Mouse (Mus musculus): Measurements from ENCODE around the gene Fam133b.

Gene Fam133b

DNA sequence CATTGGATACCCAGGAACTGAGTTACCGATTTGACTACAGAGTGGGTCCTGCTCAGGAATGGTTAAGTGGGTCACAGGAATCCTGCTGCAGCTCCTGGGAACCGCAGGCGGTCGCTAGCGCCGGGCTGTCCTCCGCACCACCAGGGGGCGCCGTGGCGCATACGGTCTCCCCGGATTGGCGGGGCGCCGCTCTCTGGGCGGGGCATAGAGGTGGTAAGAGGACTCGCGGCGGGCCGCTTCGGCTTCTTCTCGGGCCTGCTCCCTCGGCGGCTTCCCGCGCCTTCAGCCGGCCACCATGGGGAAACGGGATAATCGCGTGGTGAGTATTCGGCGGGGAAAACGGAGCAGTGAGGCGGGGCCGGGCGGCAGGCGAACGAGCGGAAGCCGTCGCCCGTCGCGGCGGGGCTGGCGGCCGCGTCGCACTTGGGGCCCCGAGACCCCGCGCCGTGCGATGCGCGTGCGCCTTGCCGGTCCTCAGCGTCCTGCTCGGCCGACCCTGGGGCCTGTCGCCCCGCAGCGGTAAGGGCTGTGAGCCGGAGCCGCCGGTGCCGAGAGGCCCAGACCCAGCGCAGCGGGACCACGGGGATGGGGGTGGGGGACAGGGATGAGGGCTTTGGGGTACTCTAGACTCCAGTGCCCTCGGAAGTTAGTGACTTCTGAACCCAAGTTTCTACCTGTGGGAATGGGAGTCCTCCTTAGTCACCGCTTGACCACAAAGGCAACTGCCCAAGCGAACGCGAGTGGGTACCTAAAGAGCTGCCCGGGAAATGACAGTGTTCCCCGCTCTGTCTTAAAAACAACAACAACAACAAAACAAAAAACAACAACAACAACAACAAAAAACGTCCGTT is at the start of gene Fam133b:
TSS of gene Fam133b (plus strand) at position 205 of the 851 bp plus-strand sequence.
- peak; percentile 96 to 97 for DNase-seq (ENCODE audit: low spot score in 2 of 2)

DNA sequence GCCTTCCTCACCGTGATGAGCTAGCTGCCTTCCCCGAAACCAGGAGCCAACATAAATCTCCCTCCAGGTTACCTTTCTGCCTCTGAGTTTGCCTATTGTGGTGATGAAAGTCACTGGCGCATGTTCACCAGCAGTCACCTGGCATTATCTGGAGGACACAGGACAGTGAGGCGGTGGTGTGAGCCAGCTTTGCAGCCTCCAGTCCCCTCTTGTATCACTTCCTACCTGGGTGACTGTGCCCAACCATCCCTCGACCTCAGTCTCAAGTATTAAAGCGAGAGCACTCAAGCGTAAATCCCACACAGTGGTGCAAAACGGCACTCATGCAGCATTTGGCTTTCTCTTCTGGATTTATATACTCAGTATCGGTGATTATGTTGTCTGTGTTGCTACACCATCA is 49.7 kb upstream of the Fam133b start:
- no peak for DNase-seq (ENCODE audit: low spot score in 2 of 2)

DNA sequence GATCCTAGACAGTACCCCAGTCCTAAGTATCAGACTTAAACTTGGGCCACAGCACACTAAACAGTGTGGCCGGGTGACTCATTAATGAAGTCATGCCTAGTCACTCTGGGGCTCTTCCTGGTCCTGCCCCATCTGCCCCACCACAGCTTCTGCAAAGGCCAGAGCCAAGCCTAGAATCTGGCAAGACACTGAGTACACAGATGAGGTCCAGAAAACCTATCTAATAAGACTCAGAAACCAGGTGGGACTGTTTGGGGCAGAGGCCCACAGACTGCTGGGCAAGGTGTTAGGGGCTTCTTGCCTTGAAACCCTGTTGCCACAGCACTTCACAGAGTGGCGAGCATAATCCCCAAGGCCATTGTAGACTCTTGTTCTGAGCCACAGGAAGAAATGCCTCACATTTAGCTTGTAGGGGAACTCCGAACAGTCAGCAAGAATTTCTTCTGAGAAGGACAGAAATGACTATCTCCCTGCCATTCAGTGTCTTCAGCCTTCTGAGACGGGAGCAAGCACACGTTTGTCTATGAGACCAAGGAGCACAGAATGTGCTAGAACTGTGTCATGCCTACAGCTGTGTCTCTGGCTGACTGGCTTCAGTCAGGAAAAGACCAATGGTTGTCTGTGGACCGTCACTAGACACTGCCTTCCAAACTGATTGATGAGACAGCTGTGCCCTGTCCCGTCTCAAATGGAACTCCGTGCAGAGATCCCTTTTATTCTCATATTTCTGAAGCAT is 49.0 kb upstream of the Fam133b start:
- no peak for DNase-seq (ENCODE audit: low spot score in 2 of 2)

DNA sequence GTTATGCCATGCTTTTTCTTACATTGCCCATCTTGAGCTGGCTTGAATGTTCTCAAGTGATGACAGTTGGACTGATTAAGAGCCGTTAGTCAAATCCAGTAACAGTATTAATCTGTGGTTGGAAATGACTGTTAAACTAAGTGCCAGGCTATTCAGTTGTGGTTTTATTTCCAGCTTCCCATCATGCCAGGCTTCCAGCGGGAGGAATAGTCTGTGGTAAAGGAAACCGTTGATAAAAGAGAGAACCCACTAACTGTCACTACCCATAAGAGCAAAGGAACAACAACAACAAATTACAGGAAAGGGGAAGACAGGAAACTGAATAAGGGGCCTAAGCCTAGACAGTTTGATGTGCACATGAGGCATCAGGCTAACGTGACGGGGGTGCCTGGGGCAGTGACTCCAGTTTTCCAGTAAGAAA is 46.1 kb upstream of the Fam133b start:
- no peak for DNase-seq (ENCODE audit: low spot score in 2 of 2)

DNA sequence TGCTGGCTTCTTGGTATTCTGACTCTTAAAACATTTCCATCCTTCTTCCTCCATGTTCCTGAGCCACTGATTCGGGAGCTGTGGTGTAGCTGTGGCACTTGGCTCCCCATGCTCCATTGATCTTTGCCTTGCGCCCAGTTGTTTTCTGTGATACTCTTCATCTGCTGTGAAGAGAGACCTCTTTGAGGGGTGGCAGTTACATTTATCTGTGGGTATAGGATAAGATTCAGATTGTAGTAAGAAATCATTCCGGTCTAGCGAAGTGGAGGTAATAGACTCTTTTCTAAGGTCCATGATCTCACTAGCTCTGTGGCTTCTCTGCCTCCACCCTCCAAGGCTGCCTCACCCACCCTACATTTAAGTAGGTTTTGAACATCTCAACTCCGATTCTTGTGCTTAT is 43.3 kb upstream of the Fam133b start:
- no peak for DNase-seq (ENCODE audit: low spot score in 2 of 2)

DNA sequence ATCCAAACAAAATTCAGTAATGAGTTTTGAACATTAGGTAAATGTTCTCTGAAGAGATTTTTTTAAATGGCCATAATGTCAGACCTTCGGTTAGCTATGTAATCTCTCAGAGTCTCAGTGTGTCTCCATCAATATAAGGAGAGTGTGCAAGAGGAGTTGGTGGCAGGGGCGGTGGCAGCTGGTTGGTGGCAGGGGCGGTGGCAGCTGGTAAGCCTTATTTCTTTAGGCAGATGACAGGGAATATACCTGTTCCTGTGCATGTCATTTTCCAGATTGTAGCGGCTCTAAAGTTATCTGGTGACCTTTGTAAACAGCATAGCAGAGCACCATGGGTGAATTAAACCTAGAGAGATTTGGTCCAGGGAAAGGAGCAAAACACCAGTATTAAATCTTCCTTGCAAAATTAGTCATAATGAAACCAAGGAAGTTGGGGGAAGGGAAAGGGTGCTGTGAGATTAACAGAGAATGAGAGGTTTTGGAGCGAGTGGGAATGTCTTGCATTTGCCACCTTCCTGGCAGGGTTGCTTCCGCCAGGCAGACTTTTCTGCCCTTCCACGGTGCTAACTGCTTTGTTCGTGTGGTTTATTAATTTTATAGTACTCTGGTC is 42.6 kb upstream of the Fam133b start:
- DNase-seq (ENCODE audit: low spot score in 2 of 2), result no peak

DNA sequence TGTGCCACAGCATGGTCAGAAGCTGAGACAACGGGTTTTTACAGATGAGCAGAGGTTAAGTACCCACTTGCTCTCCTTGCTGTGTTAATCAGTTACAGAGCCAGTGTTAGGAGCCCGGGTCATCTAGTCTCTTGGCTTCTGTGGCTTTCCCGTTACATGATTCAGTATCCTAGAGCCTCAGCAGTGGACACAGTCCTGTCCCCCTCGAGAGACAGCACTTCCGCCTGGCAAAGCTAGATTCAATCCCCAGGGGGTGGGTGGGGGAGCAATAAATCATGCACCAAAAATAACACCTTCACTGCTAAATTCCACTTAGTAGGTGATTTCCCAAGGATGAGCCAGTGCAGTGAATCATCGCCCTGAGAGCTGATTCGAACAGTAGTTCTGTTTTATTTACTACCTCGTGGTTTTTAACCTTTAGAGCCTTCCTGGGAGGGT is 42.0 kb upstream of the Fam133b start:
- DNase-seq (ENCODE audit: low spot score in 2 of 2), result no peak

DNA sequence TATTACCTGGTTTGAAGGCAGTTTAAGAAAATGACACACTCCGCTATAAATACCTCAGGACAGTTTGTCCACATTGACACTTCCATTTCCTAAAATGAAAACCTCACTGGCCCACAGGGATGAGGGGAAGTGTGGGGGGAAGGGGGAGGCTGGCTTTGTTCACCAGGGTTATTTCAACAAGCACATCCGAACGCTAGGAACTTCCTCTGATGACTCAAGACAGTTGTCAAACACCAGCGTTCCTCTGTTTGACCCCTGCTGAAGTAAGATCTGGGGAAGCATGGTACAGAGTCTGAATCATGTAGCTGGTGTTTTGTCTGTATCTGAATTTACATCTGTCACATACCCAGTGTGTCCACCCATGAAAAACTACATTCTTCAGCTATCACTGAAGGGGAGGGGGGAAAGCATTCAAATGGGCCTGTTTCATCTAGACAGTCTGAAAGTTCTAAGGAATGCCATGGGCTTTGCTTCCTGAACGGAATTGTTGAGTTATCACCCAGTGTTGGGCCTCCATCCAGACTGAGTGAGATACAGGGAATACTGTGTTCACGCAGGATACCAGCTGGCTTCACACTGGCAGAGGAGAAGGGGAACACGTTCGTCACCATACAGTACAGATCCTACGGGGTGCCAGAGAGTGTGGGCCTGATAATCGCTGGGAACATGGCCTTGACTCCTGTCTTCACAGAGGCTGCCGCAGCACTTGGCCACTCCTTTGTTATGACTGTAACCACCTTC is 40.9 kb upstream of the Fam133b start:
- peak in 1 of 2 experiments; percentile 16 for DNase-seq (ENCODE audit: low spot score in 2 of 2)

DNA sequence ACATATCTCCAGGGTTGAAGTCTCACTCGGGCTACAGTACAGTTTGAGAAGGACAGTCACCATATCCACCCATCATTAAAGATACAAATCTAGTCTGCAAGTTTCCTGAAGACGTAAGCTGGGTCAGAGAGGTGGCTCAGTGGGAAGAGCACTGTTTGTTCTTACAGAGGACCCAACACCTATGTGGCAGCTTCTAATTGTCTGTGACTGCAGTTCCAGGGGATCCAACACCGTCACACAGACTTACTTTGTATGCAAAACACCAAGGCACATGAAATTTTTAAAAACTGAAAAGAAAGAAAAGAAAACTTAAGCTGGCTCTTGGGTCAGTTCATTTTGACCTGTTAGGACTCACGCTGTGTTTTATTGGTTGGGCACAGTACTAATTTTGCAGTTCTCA is 40.3 kb upstream of the Fam133b start:
- no peak for DNase-seq (ENCODE audit: low spot score in 2 of 2)

DNA sequence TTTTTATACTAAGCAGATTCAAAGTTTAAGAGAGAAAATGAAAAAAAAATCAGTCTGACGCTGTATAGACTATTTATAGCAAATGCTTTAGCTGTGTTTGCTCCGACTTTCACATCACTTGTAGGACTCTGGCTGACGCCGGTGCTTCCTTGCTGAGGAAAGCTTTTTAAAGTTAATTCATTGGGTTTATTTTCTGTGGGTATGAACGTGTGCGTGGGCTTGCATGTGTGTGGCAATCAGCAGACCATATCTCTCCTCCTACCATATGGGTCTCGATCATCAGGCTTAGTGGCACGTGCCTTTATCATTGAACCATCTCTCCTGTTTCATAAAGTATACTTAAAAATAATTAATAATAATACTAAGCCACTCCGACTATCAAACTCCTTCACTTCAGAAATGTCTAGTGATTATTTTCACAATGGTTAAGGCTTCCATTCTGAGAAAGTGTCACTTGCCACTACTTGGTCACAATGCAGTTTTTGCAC is 39.8 kb upstream of the Fam133b start:
- DNase-seq (ENCODE audit: low spot score in 2 of 2), result no peak

DNA sequence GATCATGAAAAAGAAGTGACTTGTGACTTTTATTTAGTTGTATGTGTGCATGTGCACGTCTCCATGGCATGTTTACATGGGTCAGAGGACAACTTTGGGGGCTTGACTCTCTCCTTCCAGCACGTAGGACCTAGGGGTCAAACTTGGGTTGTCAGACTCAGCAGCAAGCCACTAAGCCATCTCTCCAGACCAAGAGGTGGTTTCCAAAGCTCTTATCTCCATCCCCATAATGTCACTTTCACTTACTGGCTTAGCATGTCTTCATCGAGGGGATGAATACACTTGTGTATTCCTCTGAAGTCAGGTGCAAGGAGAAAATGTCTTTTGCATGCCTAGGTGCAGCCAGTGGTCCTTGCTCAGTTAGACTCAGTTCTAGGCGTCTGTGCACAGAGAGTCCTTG is 39.2 kb upstream of the Fam133b start:
- DNase-seq (ENCODE audit: low spot score in 2 of 2), result no peak

DNA sequence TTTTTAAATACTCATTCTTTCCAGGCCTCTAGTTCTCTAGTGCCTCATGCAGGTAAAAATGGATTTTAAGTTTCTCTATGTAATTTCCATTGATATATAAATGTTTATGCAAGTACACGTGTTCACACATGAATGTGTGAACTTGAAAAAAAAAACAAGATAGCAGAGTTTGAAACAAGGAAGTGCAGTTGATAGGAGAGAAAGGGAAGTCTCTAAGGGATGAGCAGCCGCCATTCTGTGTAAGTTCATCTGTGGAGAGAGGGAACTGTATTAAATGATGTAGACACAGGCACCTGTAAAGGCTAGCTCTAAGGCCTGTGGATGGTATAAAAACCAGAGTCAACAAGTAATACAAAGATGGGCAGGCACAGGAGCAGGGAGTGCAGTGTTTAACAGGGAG is 38.1 kb upstream of the Fam133b start:
- no peak for DNase-seq (ENCODE audit: low spot score in 2 of 2)

DNA sequence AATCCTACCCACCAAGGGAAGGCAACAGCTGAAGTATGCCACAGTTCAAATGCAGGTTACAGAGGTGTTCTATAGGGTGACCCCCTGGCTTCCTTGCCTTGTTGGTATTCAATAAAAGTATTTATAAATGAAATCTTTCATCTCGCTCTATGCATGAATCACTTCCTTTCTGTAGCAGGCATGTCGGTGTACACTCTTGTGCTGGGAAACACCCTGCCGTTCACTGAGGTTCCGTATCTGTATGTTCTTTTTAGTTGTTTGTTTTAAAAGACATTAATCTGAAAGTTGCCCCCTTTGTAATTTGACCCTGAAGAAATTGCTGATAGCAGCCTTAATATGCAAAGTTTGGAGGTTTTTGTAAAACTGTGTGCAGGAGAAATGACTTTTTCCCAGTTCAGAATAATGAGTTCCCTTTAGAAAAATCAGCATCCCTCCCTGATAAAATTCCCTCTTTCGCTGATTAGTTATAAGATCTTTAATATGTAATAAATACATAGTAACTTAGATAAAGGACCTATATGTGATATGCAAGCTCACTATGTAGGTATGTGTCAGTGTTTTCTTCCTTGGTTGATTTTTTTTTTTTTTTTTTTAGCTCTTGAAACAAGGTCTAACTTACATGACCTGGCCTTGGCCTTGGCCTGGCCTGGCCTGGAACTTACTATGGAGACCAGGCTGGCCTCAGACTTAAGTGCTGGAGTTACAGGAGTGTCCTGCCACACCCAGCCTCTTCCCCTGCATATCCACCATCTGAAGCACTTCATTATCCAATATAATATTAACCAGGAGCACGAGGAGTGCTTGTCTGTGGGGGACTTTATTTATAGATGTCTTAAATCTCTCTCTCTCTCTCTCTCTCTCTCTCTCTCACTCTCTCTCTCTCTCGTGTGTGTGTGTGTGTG is 34.9 kb upstream of the Fam133b start:
- no peak for DNase-seq (ENCODE audit: low spot score in 2 of 2)

DNA sequence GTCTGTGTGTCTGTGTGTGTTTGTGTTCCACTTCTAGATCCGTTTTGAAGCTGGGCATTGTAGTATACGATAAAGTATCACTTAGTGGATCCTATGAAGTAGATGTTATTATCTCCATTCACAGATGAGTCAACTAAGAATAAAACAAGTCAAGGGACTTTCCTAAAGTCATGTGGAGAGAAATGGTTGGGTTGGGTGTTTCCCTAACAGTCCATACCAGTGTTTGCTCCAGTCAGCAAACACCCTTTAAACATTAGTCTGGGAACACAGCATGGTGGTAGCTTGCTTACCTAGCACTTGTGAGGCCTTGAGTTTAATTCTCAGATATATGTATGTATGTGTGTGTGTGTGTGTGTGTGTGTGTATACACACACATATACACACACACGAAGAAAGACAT is 34.1 kb upstream of the Fam133b start:
- DNase-seq (ENCODE audit: low spot score in 2 of 2), result no peak

DNA sequence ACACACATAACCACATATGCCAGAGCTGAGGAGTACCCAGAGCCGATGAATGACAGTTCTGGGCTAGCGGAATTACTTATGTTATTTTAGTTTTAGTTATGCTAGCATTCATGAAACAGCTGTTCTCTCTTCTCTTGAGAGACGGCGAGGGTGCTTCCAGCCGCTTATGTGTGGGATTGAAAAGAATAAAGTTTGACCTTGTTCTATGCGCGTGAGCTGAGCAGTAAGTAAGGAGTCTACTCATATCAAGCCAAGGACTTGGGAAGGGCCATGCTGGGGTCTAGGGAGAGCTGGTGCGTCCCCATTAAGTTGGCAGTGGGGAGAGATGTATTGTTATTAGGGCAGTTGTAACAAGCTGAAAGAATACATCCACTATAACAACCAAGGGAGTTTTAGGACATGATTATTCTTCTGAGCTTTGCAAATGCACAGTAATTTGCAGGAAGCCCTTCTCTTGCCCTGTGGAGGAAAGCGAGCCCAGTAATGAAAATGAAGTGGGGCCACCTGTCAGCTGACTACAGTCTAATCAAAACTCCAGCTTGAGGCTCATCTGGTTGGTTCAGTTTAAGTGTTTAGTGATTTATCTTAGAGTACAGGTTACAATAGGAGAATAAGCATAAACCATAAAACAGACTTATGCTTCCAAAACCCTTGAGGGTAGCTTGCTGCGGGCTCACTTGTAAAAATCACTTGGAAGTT is 32.4 kb upstream of the Fam133b start:
- DNase-seq (ENCODE audit: low spot score in 2 of 2), result peak in 1 of 2 experiments; percentile 13

DNA sequence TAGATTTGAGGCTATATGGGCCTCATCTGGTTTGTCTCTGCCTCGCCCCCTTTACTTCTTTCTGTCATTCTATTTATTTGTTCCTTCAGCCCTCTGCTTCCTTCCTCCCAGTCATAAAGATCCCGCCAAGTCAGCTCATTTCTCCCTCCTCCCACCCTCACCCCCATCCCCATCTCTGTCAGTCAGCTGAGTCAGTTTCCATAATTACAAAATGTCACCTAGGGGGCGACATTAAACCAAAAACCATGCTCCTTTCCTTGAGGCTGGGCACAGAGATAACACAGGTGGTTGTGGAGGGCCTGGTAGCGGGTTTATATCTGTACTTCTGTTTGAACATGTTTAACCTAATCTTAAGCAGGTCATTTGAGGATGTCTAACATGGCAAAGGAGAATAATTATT is 31.0 kb upstream of the Fam133b start:
- no peak for DNase-seq (ENCODE audit: low spot score in 2 of 2)

DNA sequence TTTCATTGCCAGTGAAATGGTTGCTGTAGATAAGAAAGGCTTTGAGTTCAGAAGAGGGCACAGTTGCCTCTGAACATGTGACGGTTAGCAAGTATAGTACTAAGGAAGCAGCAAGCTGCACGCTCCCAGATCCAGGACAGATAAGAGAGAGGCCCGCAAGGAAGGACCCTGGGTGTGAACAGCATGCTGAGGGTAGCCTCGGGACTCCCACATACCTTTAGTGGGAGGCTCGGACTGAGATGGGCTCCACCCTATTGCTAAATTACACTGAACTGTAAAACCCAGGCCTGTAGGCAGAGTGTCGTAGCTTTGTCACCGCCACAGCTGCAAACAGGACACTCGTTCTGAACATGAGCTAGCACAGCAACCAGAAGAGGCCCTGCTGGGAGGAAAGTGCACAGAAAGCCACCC is 28.7 kb upstream of the Fam133b start:
- DNase-seq (ENCODE audit: low spot score in 2 of 2), result no peak

DNA sequence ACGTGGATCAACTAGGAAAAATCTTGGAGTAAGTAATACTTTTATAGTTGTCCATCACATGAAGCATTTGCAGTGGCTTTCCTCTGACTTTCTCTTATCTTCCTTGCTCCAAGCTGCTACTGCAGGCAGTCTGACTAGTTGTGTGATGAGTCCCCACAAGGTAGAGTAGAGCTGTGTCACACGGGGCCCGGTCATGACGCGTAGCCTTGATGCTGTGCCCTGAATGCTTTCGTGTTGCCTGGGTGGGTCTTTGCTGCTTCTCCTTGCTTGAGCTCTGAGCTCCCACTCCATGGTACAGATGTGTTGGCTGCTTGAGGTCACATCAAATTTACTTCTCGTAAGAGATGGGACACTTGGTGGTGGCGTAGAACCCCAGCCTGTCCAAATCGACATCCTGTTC is 28.2 kb upstream of the Fam133b start:
- DNase-seq (ENCODE audit: low spot score in 2 of 2), result no peak

DNA sequence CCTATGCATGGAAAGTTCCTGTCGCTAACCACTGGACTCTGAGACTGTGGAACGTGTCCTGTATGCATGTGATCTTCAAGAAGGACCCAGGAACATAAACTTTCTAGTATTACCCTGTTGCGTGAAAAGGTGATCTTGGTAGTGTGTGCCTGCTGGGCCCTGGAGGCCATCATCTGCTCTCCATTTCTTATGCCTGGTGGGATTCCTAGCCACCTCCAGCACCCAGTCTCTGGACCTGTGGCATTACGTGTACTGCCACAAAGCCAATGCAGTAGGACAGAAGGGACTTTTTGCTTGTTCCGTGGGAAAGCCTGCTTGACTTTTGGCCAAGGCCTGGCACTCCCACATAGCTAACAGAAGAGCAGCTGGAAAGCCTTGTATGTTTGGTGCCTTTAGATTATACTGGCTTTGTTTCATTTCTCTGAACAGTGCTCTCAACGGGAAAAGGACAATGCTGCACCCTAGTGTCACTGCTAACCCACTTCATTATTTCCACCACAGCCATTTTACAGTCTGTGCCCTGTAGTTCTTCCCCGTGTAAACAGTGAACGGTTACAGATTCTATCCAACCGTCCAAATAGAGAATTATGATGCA is 27.1 kb upstream of the Fam133b start:
- DNase-seq (ENCODE audit: low spot score in 2 of 2), result peak; percentile 44 to 58

All from right cerebral cortex, adult 2 months (tissue).